Mouse (Mus musculus) gastrocnemius, postnatal 14 days (tissue): Measurements from ENCODE around the gene Armt1. TPM values are rescaled to one million over a fixed set of nuclear protein-coding genes. Genes with fewer than 3 reads are reported as not detected.

Experiments
- total RNA-seq, 2 experiments: library from RNA; stranded (reverse); gene quantifications; 2 replicates each; pipeline ENCODE4 v1.2.3; 2021

Armt1 gene
- total RNA-seq, 2 experiments from 2014 or later, result 9.4 TPM

Other genes starting within 250 kb of the Armt1 start
- 10 to 100 TPM; 15.4 to 26.5 TPM for gene Akap12, start 166.1 kb upstream of the Armt1 start, total RNA-seq
- 1 to 10 TPM; 4.2 to 4.5 TPM for gene Zbtb2, start 44.4 kb upstream of the Armt1 start, total RNA-seq
- 10 to 100 TPM; 27.6 to 28.1 TPM for gene Rmnd1, start 79 bp upstream of the Armt1 start, total RNA-seq
- under 1 TPM; 0.44 to 0.47 TPM for gene Ccdc170, start 50.0 kb downstream of the Armt1 start, total RNA-seq
- 10 to 100 TPM; 20.8 to 26.0 TPM for gene Esr1, start 179.1 kb downstream of the Armt1 start, total RNA-seq